Mouse (Mus musculus) MEL (cell line): ENCODE measurements around the gene Snrpa. TPM values are rescaled to one million over a fixed set of nuclear protein-coding genes. Genes with fewer than 3 reads are reported as not detected.

Experiments
- DNase-seq: peaks from one replicate; pipeline ENCODE4 v3.0.0; 2011; ENCODE audit warnings: low read depth, low spot score
- H3K27ac ChIP-seq: 2 replicates; pipeline ENCODE4 v1.5.1; 2012; ENCODE audit warnings: low read depth, mild to moderate bottlenecking, control low read depth, low read length, moderate library complexity; ENCODE audit not compliant: control insufficient read depth
- H3K27me3 ChIP-seq, 2 experiments: fragments of 150-350 bp in 1 of 2; sonication (generic) in 1 of 2; 2 replicates each; pipeline ENCODE4 v1.6.1; 2012; ENCODE audit warnings: low read length in 2 of 2, mild to moderate bottlenecking in 2 of 2, improper control_type of control experiment in 1 of 2, moderate library complexity in 1 of 2; ENCODE audit not compliant: insufficient read depth in 2 of 2, control insufficient read depth in 1 of 2
- H3K36me3 ChIP-seq, 2 experiments: 2 replicates each; pipeline ENCODE4 v1.6.1; 2012 to 2014; ENCODE audit warnings: low read length in 2 of 2, improper control_type of control experiment in 1 of 2, inconsistent platforms in 1 of 2, mild to moderate bottlenecking in 1 of 2; ENCODE audit not compliant: insufficient read depth in 2 of 2, control insufficient read depth in 1 of 2
- H3K4me1 ChIP-seq, 2 experiments: fragments of 150-350 bp in 1 of 2; sonication (generic) in 1 of 2; 2 replicates each; pipeline ENCODE4 v1.6.1; 2012; ENCODE audit warnings: low read length in 2 of 2, improper control_type of control experiment in 1 of 2, mild to moderate bottlenecking in 1 of 2; ENCODE audit not compliant: insufficient read depth in 2 of 2, control insufficient read depth in 1 of 2
- H3K4me3 ChIP-seq, 2 experiments: fragments of 150-350 bp in 1 of 2; sonication (generic) in 1 of 2; 2 replicates each; pipeline ENCODE4 v1.5.1; 2012; ENCODE audit warnings: low read depth in 2 of 2, low read length in 2 of 2, mild to moderate bottlenecking in 2 of 2, moderate library complexity in 2 of 2, control low read depth in 1 of 2, improper control_type of control experiment in 1 of 2; ENCODE audit not compliant: control insufficient read depth in 1 of 2, insufficient read depth in 1 of 2
- H3K79me2 ChIP-seq: 2 replicates; pipeline ENCODE4 v1.6.1; 2012; ENCODE audit warnings: mild to moderate bottlenecking, low read length, moderate library complexity; ENCODE audit not compliant: control insufficient read depth, poor library complexity, insufficient read depth
- H3K9ac ChIP-seq: 2 replicates; pipeline ENCODE4 v1.6.1; 2012; ENCODE audit warnings: low read depth, mild to moderate bottlenecking, control low read depth, low read length, moderate library complexity; ENCODE audit not compliant: control insufficient read depth, poor library complexity, severe bottlenecking
- H3K9me3 ChIP-seq: fragments of 150-350 bp; sonication (generic); replicated peaks from 2 replicates; pipeline ENCODE4 v1.6.1; 2012; ENCODE audit warnings: mild to moderate bottlenecking, low read length, improper control_type of control experiment, moderate library complexity; ENCODE audit not compliant: insufficient read depth
- CHD2 ChIP-seq: IDR thresholded peaks from 2 replicates; pipeline ENCODE4 v1.6.1; 2011; ENCODE audit warnings: low read length, improper control_type of control experiment
- EP300 ChIP-seq, 2 experiments: IDR thresholded peaks; 2 replicates each; pipeline ENCODE4 v1.6.1; 2011; ENCODE audit warnings: improper control_type of control experiment in 2 of 2, low read length in 2 of 2, low read depth in 1 of 2, mild to moderate bottlenecking in 1 of 2
- ETS1 ChIP-seq: IDR thresholded peaks from 2 replicates; pipeline ENCODE4 v1.6.1; 2012; ENCODE audit warnings: low read depth, mild to moderate bottlenecking, inconsistent platforms, low read length, improper control_type of control experiment, moderate library complexity
- GATA1 ChIP-seq: IDR thresholded peaks from 2 replicates; pipeline ENCODE4 v1.6.1; 2011; ENCODE audit warnings: low read depth, low read length, improper control_type of control experiment
- JUND ChIP-seq: IDR thresholded peaks from 2 replicates; pipeline ENCODE4 v1.6.1; 2011; ENCODE audit warnings: low read depth, mild to moderate bottlenecking, improper control_type of control experiment, low read length
- KAT2A ChIP-seq: conservative IDR thresholded peaks from 2 replicates; pipeline ENCODE4 v1.6.1; 2012; ENCODE audit warnings: low read depth, low read length, improper control_type of control experiment, inconsistent platforms
- MAZ ChIP-seq: IDR thresholded peaks from 2 replicates; pipeline ENCODE4 v1.6.1; 2012; ENCODE audit warnings: low read depth, mild to moderate bottlenecking, inconsistent platforms, low read length, improper control_type of control experiment
- MXI1 ChIP-seq: IDR thresholded peaks from 2 replicates; pipeline ENCODE4 v1.6.1; 2011; ENCODE audit warnings: mild to moderate bottlenecking, low read depth, low read length, improper control_type of control experiment
- MYB ChIP-seq: IDR thresholded peaks from 2 replicates; pipeline ENCODE4 v1.6.1; 2011; ENCODE audit warnings: mild to moderate bottlenecking, low read depth, low read length, improper control_type of control experiment
- NELFE ChIP-seq: IDR thresholded peaks from 2 replicates; pipeline ENCODE4 v1.6.1; 2011; ENCODE audit warnings: low read depth, low read length, improper control_type of control experiment
- POLR2A ChIP-seq, 2 experiments: IDR thresholded peaks; 2 replicates each; pipeline ENCODE4 v1.6.1; 2011 to 2012; ENCODE audit warnings: low read length in 2 of 2, mild to moderate bottlenecking in 2 of 2, control low read depth in 1 of 2, improper control_type of control experiment in 1 of 2, low read depth in 1 of 2, moderate library complexity in 1 of 2; ENCODE audit not compliant: control insufficient read depth in 1 of 2, insufficient read depth in 1 of 2, poor library complexity in 1 of 2
- POLR2AphosphoS2 ChIP-seq: IDR thresholded peaks from 2 replicates; pipeline ENCODE4 v1.6.1; 2011; ENCODE audit warnings: low read length, improper control_type of control experiment
- RAD21 ChIP-seq: IDR thresholded peaks from 2 replicates; pipeline ENCODE4 v1.6.1; 2011; ENCODE audit warnings: mild to moderate bottlenecking, low read depth, low read length, improper control_type of control experiment
- SIN3A ChIP-seq: IDR thresholded peaks from 2 replicates; pipeline ENCODE4 v1.6.1; 2012; ENCODE audit warnings: low read length, improper control_type of control experiment, inconsistent platforms
- SMC3 ChIP-seq: IDR thresholded peaks from 2 replicates; pipeline ENCODE4 v1.6.1; 2011; ENCODE audit warnings: low read depth, low read length, improper control_type of control experiment
- TCF12 ChIP-seq: IDR thresholded peaks from 2 replicates; pipeline ENCODE4 v1.6.1; 2014; ENCODE audit warnings: low read depth, mild to moderate bottlenecking, inconsistent platforms, low read length, improper control_type of control experiment, moderate library complexity
- ZC3H11A ChIP-seq: IDR thresholded peaks from 2 replicates; pipeline ENCODE4 v1.6.1; 2012; ENCODE audit warnings: low read depth, mild to moderate bottlenecking, inconsistent platforms, low read length, improper control_type of control experiment
- ZKSCAN1 ChIP-seq: IDR thresholded peaks from 2 replicates; pipeline ENCODE4 v1.6.1; 2012; ENCODE audit warnings: low read depth, mild to moderate bottlenecking, inconsistent platforms, low read length, improper control_type of control experiment, moderate library complexity
- ZNF384 ChIP-seq: IDR thresholded peaks from 2 replicates; pipeline ENCODE4 v1.6.1; 2012; ENCODE audit warnings: low read depth, mild to moderate bottlenecking, inconsistent platforms, low read length, improper control_type of control experiment
- polyA plus RNA-seq, 2 experiments: library from polyadenylated mRNA; stranded (reverse) in 1 of 2; unstranded in 1 of 2; fragments of >175 nt in 1 of 2; fragments of >200 nt in 1 of 2; gene quantifications; 2 replicates each; pipeline versions ENCODE4 v1.2.1 to v1.2.4; 2012; ENCODE audit warnings: low replicate concordance in 2 of 2, low read depth in 1 of 2; ENCODE audit not compliant: insufficient read length in 2 of 2, insufficient read depth in 1 of 2, missing spikeins in 1 of 2
- total RNA-seq: library from RNA; depleted of rRNA; stranded (reverse); fragments of 300-350 nt; gene quantifications from 2 replicates; pipeline ENCODE4 v1.2.3, GENCODE M21; 2012

The Snrpa gene
- total and polyA plus RNA-seq, 3 experiments, result 128 to 310 TPM; not detected in 1

GRCm38 (mm10) chr7:27178324-27179216 lies 17.5 kb downstream of the Snrpa start, which contains the start of gene Rab4b (continued):
- TF ChIP-seq MAZ (peak; percentile 96), MXI1 (peak; percentile 49; the same call in 1 of the 2 replicates), ZC3H11A (no peak), POLR2AphosphoS2 (no peak)
- TF ChIP-seq, all 39 proteins: peak for 12

DNA sequence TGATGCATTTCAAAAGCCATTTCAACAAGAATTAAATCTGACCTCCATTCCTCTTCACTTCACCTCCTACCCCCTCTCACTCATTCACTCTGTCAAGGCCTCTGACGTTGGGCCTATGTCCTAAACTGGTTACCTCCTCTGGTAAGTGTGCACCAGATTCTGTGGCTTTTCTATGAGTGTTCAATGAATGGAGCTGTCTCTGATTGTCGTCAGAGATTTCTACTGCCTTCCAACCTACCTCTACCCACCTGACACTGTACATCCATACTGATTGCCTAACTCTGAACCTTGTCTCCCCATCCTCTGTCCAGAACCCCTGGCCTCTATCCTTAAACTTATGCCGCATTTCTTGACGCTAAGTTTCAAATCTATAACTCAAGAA lies 18.1 kb downstream of the Snrpa start:
- peak overlapping the region; percentile 42 for H3K9ac ChIP-seq
- no peaks in the 10 kb centered on the region for H3K27me3 ChIP-seq
- H3K27ac ChIP-seq, result peak overlapping the region; percentile 20
- H3K4me1 ChIP-seq, result peaks cover 0 to 12% of the 10 kb centered on the region in 2 experiments; a peak in 3 of 4 replicates
- TF ChIP-seq MYB, result no peak
- TF ChIP-seq NELFE, result no peak; the same call in 1 of the 2 replicates
- TF ChIP-seq GATA1, result no peak
- TF ChIP-seq RAD21, result no peak
- TF ChIP-seq JUND, result no peak
- no peak for TF ChIP-seq TCF12
- TF ChIP-seq CHD2, result no peak
- TF ChIP-seq SMC3, result no peak
- no peak for TF ChIP-seq POLR2A (IDR thresholded peaks at IDR 0.05; ENCODE audit: control insufficient read depth in 1 of 2, insufficient read depth in 1 of 2, low read depth in 1 of 2, low read length in 2 of 2, poor library complexity in 1 of 2)
- TF ChIP-seq KAT2A, result no peak
- TF ChIP-seq ETS1, result no peak
- TF ChIP-seq ZNF384, result no peak
- no peak for TF ChIP-seq ZKSCAN1
- TF ChIP-seq ZC3H11A, result no peak
- TF ChIP-seq EP300 (IDR thresholded peaks at IDR 0.05; ENCODE audit: low read depth in 1 of 2, low read length in 2 of 2), result no peak
- no peak for TF ChIP-seq SIN3A
- DNase-seq, result no peak
- peaks cover 0 to 6% of the 10 kb centered on the region in 2 experiments; a peak in 2 of 4 replicates for H3K36me3 ChIP-seq
- no peaks in the 10 kb centered on the region for H3K9me3 ChIP-seq
- no peaks in the 10 kb centered on the region; the same call in 1 of the 2 replicates for H3K79me2 ChIP-seq
- H3K4me3 ChIP-seq, result peak overlapping the region; percentile 73 to 98
